Mouse (Mus musculus): ENCODE results near the gene Tbc1d10a. TPM values are rescaled to one million over a fixed set of nuclear protein-coding genes. Genes with fewer than 3 reads are reported as not detected.
A peak's percentile ranks its signal among the peaks of the same experiment; 100 is the strongest.

Tbc1d10a gene
- polyA plus RNA-seq, 1 experiment from 2014 or later: 20.9 TPM

DNA sequence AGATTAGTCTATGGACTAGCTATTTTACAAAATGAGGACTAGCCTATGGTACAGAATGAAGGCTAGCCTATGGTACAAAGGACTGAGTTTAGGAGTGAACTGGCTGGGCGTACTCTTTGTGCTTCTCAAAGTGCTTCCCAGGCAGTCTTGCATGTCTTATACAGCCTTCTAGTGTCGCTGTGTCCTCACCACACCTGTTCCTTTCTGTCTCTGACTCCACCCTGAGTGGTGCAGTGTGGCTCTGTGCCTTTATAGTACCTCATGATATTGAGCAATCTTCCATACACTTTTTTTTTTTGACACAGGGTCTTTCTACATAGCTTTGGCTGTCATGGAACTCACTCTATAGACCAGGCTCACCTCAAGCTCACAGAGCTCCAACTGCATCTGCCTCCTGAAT, 44.8 kb downstream of the Tbc1d10a start:
- Histone ChIP-seq H3K4me3 (ENCODE audit: low read depth, low read length) (no peak overlapping the region), H3K9ac (no peak overlapping the region), H3K36me3 (ENCODE audit: insufficient read depth) (no peaks in the 10 kb centered on the region), H3K4me2 (no peak overlapping the region), H3K27ac (ENCODE audit: low read depth) (no peak overlapping the region), H3K4me1 (ENCODE audit: insufficient read depth) (no peaks in the 10 kb centered on the region), H3K9me3 (ENCODE audit: low read depth, low read length) (no peaks in the 10 kb centered on the region), H3K27me3 (ENCODE audit: insufficient read depth, low read length) (no peaks in the 10 kb centered on the region)
- DNase-seq: no peak
- no peak for TF ChIP-seq CTCF (IDR thresholded peaks at IDR 0.05; ENCODE audit: low read depth)
- 90% methylated on average over 2 of the region's 2 CpGs for WGBS
- ATAC-seq (ENCODE audit: insufficient read depth): no peak

- no peak overlapping the region for H3K4me2 ChIP-seq
- H3K9me3 ChIP-seq (ENCODE audit: low read depth, low read length): no peaks in the 10 kb centered on the region
- no peaks in the 10 kb centered on the region for H3K4me1 ChIP-seq (ENCODE audit: insufficient read depth)
- ATAC-seq (ENCODE audit: insufficient read depth): no peak
- no peak overlapping the region for H3K9ac ChIP-seq
- DNase-seq: peak; percentile 24
- no peak overlapping the region for H3K4me3 ChIP-seq (ENCODE audit: low read depth, low read length)
- H3K27me3 ChIP-seq (ENCODE audit: insufficient read depth, low read length): no peaks in the 10 kb centered on the region
- H3K27ac ChIP-seq (ENCODE audit: low read depth): no peak overlapping the region
- 43% methylated on average over 12 of the region's 12 CpGs for WGBS
- TF ChIP-seq CTCF (IDR thresholded peaks at IDR 0.05; ENCODE audit: low read depth): no peak
- no peaks in the 10 kb centered on the region for H3K36me3 ChIP-seq (ENCODE audit: insufficient read depth)
Observed at GRCm38 (mm10) chr11:4232644-4233043, 46.1 kb downstream of the Tbc1d10a start.

GRCm38 (mm10) chr11:4235052-4235655, 48.6 kb downstream of the Tbc1d10a start:
- 76% methylated on average over 6 of the region's 6 CpGs for WGBS
- no peaks in the 10 kb centered on the region for H3K27me3 ChIP-seq (ENCODE audit: insufficient read depth, low read length)
- H3K4me3 ChIP-seq (ENCODE audit: low read depth, low read length): no peak overlapping the region
- H3K36me3 ChIP-seq (ENCODE audit: insufficient read depth): no peaks in the 10 kb centered on the region
- no peak overlapping the region for H3K9ac ChIP-seq
- H3K4me1 ChIP-seq (ENCODE audit: insufficient read depth): no peaks in the 10 kb centered on the region
- no peak overlapping the region for H3K4me2 ChIP-seq
- ATAC-seq (ENCODE audit: insufficient read depth) (no peak), DNase-seq (no peak)
- no peaks in the 10 kb centered on the region for H3K9me3 ChIP-seq (ENCODE audit: low read depth, low read length)
- no peak for TF ChIP-seq CTCF (IDR thresholded peaks at IDR 0.05; ENCODE audit: low read depth)
- H3K27ac ChIP-seq (ENCODE audit: low read depth): no peak overlapping the region

- no peak for TF ChIP-seq CTCF (IDR thresholded peaks at IDR 0.05; ENCODE audit: low read depth)
- Histone ChIP-seq H3K9ac (no peak within 1 kb of the TSS), H3K36me3 (ENCODE audit: insufficient read depth) (no peaks in the 10 kb centered on the region), H3K4me2 (no peak within 1 kb of the TSS), H3K4me3 (ENCODE audit: low read depth, low read length) (no peak within 1 kb of the TSS), H3K9me3 (ENCODE audit: low read depth, low read length) (no peaks in the 10 kb centered on the region), H3K27ac (ENCODE audit: low read depth) (no peak within 1 kb of the TSS), H3K27me3 (ENCODE audit: insufficient read depth, low read length) (no peaks in the 10 kb centered on the region), H3K4me1 (ENCODE audit: insufficient read depth) (no peaks in the 10 kb centered on the region)
- WGBS: 53% methylated on average over 16 of the region's 16 CpGs
- ATAC-seq (ENCODE audit: insufficient read depth) (no peak), DNase-seq (no peak)
Observed at GRCm38 (mm10) chr11:4235665-4236545, 49.3 kb downstream of the Tbc1d10a start, which contains the start of gene Osm. Gene Osm, plus strand, starts transcription at chr11:4236420.

- H3K9me3 ChIP-seq (ENCODE audit: low read depth, low read length): no peaks in the 10 kb centered on the region
- DNase-seq (no peak), ATAC-seq (ENCODE audit: insufficient read depth) (no peak)
- no peak overlapping the region for H3K4me2 ChIP-seq
- H3K36me3 ChIP-seq (ENCODE audit: insufficient read depth): no peaks in the 10 kb centered on the region
- no peak for TF ChIP-seq CTCF (IDR thresholded peaks at IDR 0.05; ENCODE audit: low read depth)
- no peak overlapping the region for H3K4me3 ChIP-seq (ENCODE audit: low read depth, low read length)
- H3K27ac ChIP-seq (ENCODE audit: low read depth): no peak overlapping the region
- 87% methylated on average over 21 of the region's 21 CpGs for WGBS
- H3K4me1 ChIP-seq (ENCODE audit: insufficient read depth): no peaks in the 10 kb centered on the region
- no peak overlapping the region for H3K9ac ChIP-seq
- no peaks in the 10 kb centered on the region for H3K27me3 ChIP-seq (ENCODE audit: insufficient read depth, low read length)
Observed at GRCm38 (mm10) chr11:4236546-4237067, 50.0 kb downstream of the Tbc1d10a start.

DNA sequence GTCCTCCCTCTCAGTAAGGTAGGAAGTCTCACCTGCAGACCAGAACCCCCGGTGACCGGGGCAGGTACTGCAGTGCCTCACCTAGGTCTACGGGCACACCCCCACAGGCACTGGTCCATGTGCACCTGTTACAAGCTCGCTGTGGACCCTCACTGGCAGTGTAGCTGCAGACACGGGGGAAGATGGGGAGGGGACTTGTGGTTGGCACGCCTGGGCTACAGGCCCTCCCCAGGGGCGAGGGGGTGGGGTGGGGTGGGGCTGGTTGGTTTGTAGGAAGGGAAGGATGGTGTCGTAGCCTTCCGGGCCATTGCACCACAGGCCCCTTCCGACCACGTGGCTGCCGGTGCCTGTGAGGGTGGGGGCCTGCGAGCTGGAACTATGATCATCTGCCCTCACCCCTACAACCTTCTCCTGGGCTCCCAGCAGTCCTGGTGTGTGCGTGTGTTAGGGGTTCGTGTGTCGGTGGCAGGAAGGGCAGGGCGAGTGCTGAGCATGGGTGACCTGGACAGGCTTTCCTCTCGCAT, 50.9 kb downstream of the Tbc1d10a start:
- no peak for DNase-seq
- ATAC-seq (ENCODE audit: insufficient read depth): no peak
- no peak for TF ChIP-seq CTCF (IDR thresholded peaks at IDR 0.05; ENCODE audit: low read depth)
- no peaks in the 10 kb centered on the region for H3K27me3 ChIP-seq (ENCODE audit: insufficient read depth, low read length)
- WGBS: 75% methylated on average over 18 of the region's 18 CpGs
- H3K27ac ChIP-seq (ENCODE audit: low read depth): no peak overlapping the region
- H3K36me3 ChIP-seq (ENCODE audit: insufficient read depth): no peaks in the 10 kb centered on the region
- no peak overlapping the region for H3K4me2 ChIP-seq
- no peak overlapping the region for H3K4me3 ChIP-seq (ENCODE audit: low read depth, low read length)
- H3K9me3 ChIP-seq (ENCODE audit: low read depth, low read length): no peaks in the 10 kb centered on the region
- no peak overlapping the region for H3K9ac ChIP-seq
- H3K4me1 ChIP-seq (ENCODE audit: insufficient read depth): no peaks in the 10 kb centered on the region

DNA sequence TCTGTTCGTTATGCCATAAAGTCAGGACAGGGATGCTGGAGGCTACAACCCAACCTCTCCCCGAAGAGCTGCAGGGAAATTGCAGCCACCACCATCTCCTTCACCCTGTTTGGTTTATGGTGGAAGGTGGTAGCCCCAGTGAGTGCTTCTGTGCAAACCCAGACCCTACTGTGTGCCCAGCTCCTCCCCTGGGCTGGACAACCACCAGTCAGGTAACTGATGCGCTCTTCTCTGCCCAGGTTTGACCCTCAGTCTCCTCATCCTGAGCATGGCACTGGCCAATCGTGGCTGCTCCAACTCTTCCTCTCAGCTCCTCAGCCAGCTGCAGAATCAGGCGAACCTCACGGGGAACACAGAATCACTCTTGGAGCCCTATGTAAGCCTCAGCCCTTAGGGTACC, 51.6 kb downstream of the Tbc1d10a start:
- Histone ChIP-seq H3K4me2 (no peak overlapping the region), H3K36me3 (ENCODE audit: insufficient read depth) (no peaks in the 10 kb centered on the region), H3K9ac (no peak overlapping the region), H3K4me1 (ENCODE audit: insufficient read depth) (no peaks in the 10 kb centered on the region), H3K27ac (ENCODE audit: low read depth) (no peak overlapping the region), H3K9me3 (ENCODE audit: low read depth, low read length) (no peaks in the 10 kb centered on the region), H3K4me3 (ENCODE audit: low read depth, low read length) (no peak overlapping the region), H3K27me3 (ENCODE audit: insufficient read depth, low read length) (no peaks in the 10 kb centered on the region)
- DNase-seq (no peak), ATAC-seq (ENCODE audit: insufficient read depth) (no peak)
- 83% methylated on average over 6 of the region's 6 CpGs for WGBS
- TF ChIP-seq CTCF (IDR thresholded peaks at IDR 0.05; ENCODE audit: low read depth): no peak

All from lung, embryonic 14.5 days (tissue).